Mouse (Mus musculus) stomach, postnatal 0 days (tissue): ENCODE data around the gene Zfand4. TPM values are rescaled to one million over a fixed set of nuclear protein-coding genes. Genes with fewer than 3 reads are reported as not detected.

ENCODE experiments used
- ATAC-seq: fragments of 200-750 bp; cut with Nextera tagmentation; 2 replicates; pipeline ENCODE4 v1.8.0; 2017; ENCODE audit not compliant: low FRiP score, low TSS enrichment
- DNase-seq: peaks from one replicate; pipeline ENCODE4 v3.0.0-alpha.2; 2016; ENCODE audit warnings: low spot score
- H3K27ac ChIP-seq: fragments of 300-500 bp; sonication (generic); replicated peaks from 2 replicates; pipeline ENCODE4 v1.5.1; 2014; ENCODE audit warnings: mild to moderate bottlenecking, control low read depth
- H3K27me3 ChIP-seq: fragments of 300-500 bp; sonication (generic); 2 replicates; pipeline ENCODE4 v1.6.1; 2014; ENCODE audit warnings: low read length; ENCODE audit not compliant: control insufficient read depth, insufficient read depth
- H3K36me3 ChIP-seq: fragments of 300-500 bp; sonication (generic); 2 replicates; pipeline ENCODE4 v1.6.1; 2014; ENCODE audit warnings: low read length, mixed read lengths; ENCODE audit not compliant: control insufficient read depth, insufficient read depth
- H3K4me1 ChIP-seq: fragments of 300-500 bp; sonication (generic); replicated peaks from 2 replicates; pipeline ENCODE4 v1.6.1; 2014; ENCODE audit warnings: antibody characterized with exemption; ENCODE audit not compliant: control insufficient read depth, insufficient read depth
- H3K4me2 ChIP-seq: fragments of 300-500 bp; sonication (generic); replicated peaks from 2 replicates; pipeline ENCODE4 v1.6.1; 2014; ENCODE audit warnings: low read depth, mild to moderate bottlenecking, control low read depth, moderate library complexity
- H3K4me3 ChIP-seq: fragments of 300-500 bp; sonication (generic); 2 replicates; pipeline ENCODE4 v1.5.1; 2014; ENCODE audit warnings: low read depth, low read length, control low read depth
- H3K9ac ChIP-seq: fragments of 300-500 bp; sonication (generic); 2 replicates; pipeline ENCODE4 v1.6.1; 2014; ENCODE audit warnings: mild to moderate bottlenecking, low read length, control low read depth, mixed read lengths
- H3K9me3 ChIP-seq: fragments of 300-500 bp; sonication (generic); 2 replicates; pipeline ENCODE4 v1.6.1; 2016; ENCODE audit warnings: low read length; ENCODE audit not compliant: control insufficient read depth
- CTCF ChIP-seq: IDR thresholded peaks from 2 replicates; pipeline ENCODE4 v1.5.1; 2016; ENCODE audit warnings: antibody characterized with exemption, low read depth, mild to moderate bottlenecking, moderate library complexity
- EP300 ChIP-seq: optimal IDR thresholded peaks from 2 replicates; pipeline ENCODE3; 2016; ENCODE audit warnings: antibody characterized with exemption
- WGBS: fragments of 180-500 bp; shearing (Covaris S2); extraction: QIAGEN DNeasy Blood & Tissue Kit; methylation state at CpG from one replicate; pipeline ENCODE4 v1.1.7; 2014; 5-methylcytosine and 5-hydroxymethylcytosine counted together
- polyA plus RNA-seq: library from polyadenylated mRNA; unstranded; fragments of >200 nt; fragmentation: Nextera tagmentation; extraction: Ambion mirVana; gene quantifications from 2 replicates; pipeline ENCODE4 v1.2.1, GENCODE M21; 2015

The Zfand4 gene
- polyA plus RNA-seq, 1 experiment from 2014 or later = 2.1 TPM

- Histone ChIP-seq H3K4me2 (no peak overlapping the region), H3K4me3 (no peak overlapping the region), H3K36me3 (no peaks in the 10 kb centered on the region), H3K9me3 (no peaks in the 10 kb centered on the region), H3K9ac (no peak overlapping the region), H3K4me1 (no peaks in the 10 kb centered on the region), H3K27me3 (no peaks in the 10 kb centered on the region), H3K27ac (no peak overlapping the region)
- 67% methylated on average over 2 of the region's 2 CpGs for WGBS
- ATAC-seq (no peak), DNase-seq (no peak)
- no peak for TF ChIP-seq EP300
- TF ChIP-seq CTCF = no peak
Observed at GRCm38 (mm10) chr6:116331396-116331795, 67.4 kb downstream of the Zfand4 start.

- TF ChIP-seq EP300 (no peak), CTCF (no peak)
- Histone ChIP-seq H3K9ac (peak overlapping the region; percentile 89), H3K27ac (no peak overlapping the region), H3K4me1 (no peaks in the 10 kb centered on the region), H3K4me3 (peak overlapping the region; percentile 90), H3K27me3 (no peaks in the 10 kb centered on the region), H3K36me3 (no peaks in the 10 kb centered on the region), H3K4me2 (peak overlapping the region; percentile 76), H3K9me3 (no peaks in the 10 kb centered on the region)
- under 1% methylated on average over 7 of the region's 7 CpGs for WGBS
- ATAC-seq = no peak
- DNase-seq = no peak
Observed at GRCm38 (mm10) chr6:116337466-116337834, 73.4 kb downstream of the Zfand4 start.

GRCm38 (mm10) chr6:116337835-116338501, 73.9 kb downstream of the Zfand4 start, which contains the start of gene March8:
March8 (plus strand) TSS chr6:116338024.
- no peak for TF ChIP-seq CTCF
- no peak for TF ChIP-seq EP300
- peak; percentile 96 for DNase-seq
- under 1% methylated on average over 65 of the region's 75 CpGs for WGBS
- peak; percentile 99 for ATAC-seq
- no peaks in the 10 kb centered on the region for H3K36me3 ChIP-seq
- peak within 1 kb of the TSS; percentile 90 for H3K4me3 ChIP-seq
- H3K27ac ChIP-seq = peak within 1 kb of the TSS; percentile 86
- H3K4me2 ChIP-seq = peak within 1 kb of the TSS; percentile 76
- no peaks in the 10 kb centered on the region for H3K4me1 ChIP-seq
- H3K9me3 ChIP-seq = no peaks in the 10 kb centered on the region
- no peaks in the 10 kb centered on the region for H3K27me3 ChIP-seq
- peak within 1 kb of the TSS; percentile 89 for H3K9ac ChIP-seq

GRCm38 (mm10) chr6:116338520-116338919, 74.5 kb downstream of the Zfand4 start:
- TF ChIP-seq CTCF (no peak), EP300 (no peak)
- 7% methylated on average over 8 of the region's 8 CpGs for WGBS
- DNase-seq = no peak
- Histone ChIP-seq H3K4me3 (peak overlapping the region; percentile 90), H3K27me3 (no peaks in the 10 kb centered on the region), H3K4me1 (no peaks in the 10 kb centered on the region), H3K9ac (peak overlapping the region; percentile 89), H3K36me3 (no peaks in the 10 kb centered on the region), H3K4me2 (peak overlapping the region; percentile 76), H3K27ac (no peak overlapping the region), H3K9me3 (no peaks in the 10 kb centered on the region)
- no peak for ATAC-seq

- no peak overlapping the region for H3K9ac ChIP-seq
- no peak overlapping the region for H3K4me3 ChIP-seq
- H3K4me1 ChIP-seq = no peaks in the 10 kb centered on the region
- H3K36me3 ChIP-seq = no peaks in the 10 kb centered on the region
- ATAC-seq (no peak), DNase-seq (no peak)
- H3K4me2 ChIP-seq = no peak overlapping the region
- no peaks in the 10 kb centered on the region for H3K9me3 ChIP-seq
- no peak overlapping the region for H3K27ac ChIP-seq
- no peak for TF ChIP-seq EP300
- TF ChIP-seq CTCF = no peak
- WGBS = 78% methylated on average over 5 of the region's 5 CpGs
- H3K27me3 ChIP-seq = no peaks in the 10 kb centered on the region
Observed at GRCm38 (mm10) chr6:116339088-116339487, 75.1 kb downstream of the Zfand4 start.

- H3K9ac ChIP-seq = no peak overlapping the region
- no peaks in the 10 kb centered on the region for H3K9me3 ChIP-seq
- no peak overlapping the region for H3K4me3 ChIP-seq
- H3K36me3 ChIP-seq = no peaks in the 10 kb centered on the region
- H3K27me3 ChIP-seq = no peaks in the 10 kb centered on the region
- ATAC-seq (no peak), DNase-seq (no peak)
- H3K4me1 ChIP-seq = no peaks in the 10 kb centered on the region
- H3K4me2 ChIP-seq = no peak overlapping the region
- no peak overlapping the region for H3K27ac ChIP-seq
- TF ChIP-seq EP300 (no peak), CTCF (no peak)
- WGBS = 89% methylated on average over 1 of the region's 1 CpGs
Observed at GRCm38 (mm10) chr6:116340521-116340920, 76.5 kb downstream of the Zfand4 start.
